Mouse (Mus musculus) midbrain, embryonic 16.5 days (tissue): ENCODE measurements around the gene Fam189a1. TPM values are rescaled to one million over a fixed set of nuclear protein-coding genes. Genes with fewer than 3 reads are reported as not detected.
A peak's percentile ranks its signal among the peaks of the same experiment; 100 is the strongest.

Experiments used
- ATAC-seq: fragments of 200-750 bp; cut with Nextera tagmentation; 2 replicates; pipeline ENCODE4 v1.8.0; 2017; ENCODE audit warnings: moderate TSS enrichment
- H3K27ac ChIP-seq: fragments of 300-500 bp; sonication (generic); 2 replicates; pipeline ENCODE4 v1.5.1; 2014; ENCODE audit warnings: mild to moderate bottlenecking, low read length, mixed read lengths
- H3K27me3 ChIP-seq: fragments of 300-500 bp; sonication (generic); 2 replicates; pipeline ENCODE4 v1.6.1; 2014; ENCODE audit warnings: low read depth, low read length, mixed read lengths; ENCODE audit not compliant: control insufficient read depth, insufficient read depth
- H3K36me3 ChIP-seq: fragments of 300-500 bp; sonication (generic); 2 replicates; pipeline ENCODE4 v1.6.1; 2014; ENCODE audit warnings: mild to moderate bottlenecking, low read length, moderate library complexity, mixed read lengths; ENCODE audit not compliant: control insufficient read depth, insufficient read depth
- H3K4me1 ChIP-seq: fragments of 300-500 bp; sonication (generic); 2 replicates; pipeline ENCODE4 v1.6.1; 2014; ENCODE audit warnings: mild to moderate bottlenecking, low read length, mixed read lengths; ENCODE audit not compliant: control insufficient read depth, insufficient read depth
- H3K4me2 ChIP-seq: fragments of 300-500 bp; sonication (generic); 2 replicates; pipeline ENCODE4 v1.6.1; 2014; ENCODE audit warnings: mild to moderate bottlenecking, low read length, mixed read lengths
- H3K4me3 ChIP-seq: fragments of 300-500 bp; sonication (generic); 2 replicates; pipeline ENCODE4 v1.5.1; 2014; ENCODE audit warnings: low read depth, mild to moderate bottlenecking, low read length, moderate library complexity, mixed read lengths
- H3K9ac ChIP-seq: fragments of 300-500 bp; sonication (generic); 2 replicates; pipeline ENCODE4 v1.6.1; 2014; ENCODE audit warnings: low read depth, low read length, mixed read lengths
- H3K9me3 ChIP-seq: fragments of 300-500 bp; sonication (generic); replicated peaks from 2 replicates; pipeline ENCODE4 v1.6.1; 2014; ENCODE audit warnings: mild to moderate bottlenecking, low read length, mixed read lengths; ENCODE audit not compliant: control insufficient read depth, poor library complexity, severe bottlenecking
- WGBS: fragments of 180-500 bp; shearing (Covaris S2); extraction: QIAGEN DNeasy Blood & Tissue Kit; methylation state at CpG from one replicate; pipeline ENCODE4 v1.1.7; 2014; 5-methylcytosine and 5-hydroxymethylcytosine counted together
- polyA plus RNA-seq: library from polyadenylated mRNA; unstranded; fragments of >200 nt; fragmentation: Nextera tagmentation; extraction: Ambion mirVana; gene quantifications from 2 replicates; pipeline ENCODE4 v1.2.1, GENCODE M21; 2015

Gene Fam189a1
- polyA plus RNA-seq, 1 experiment from 2014 or later = 7.6 TPM

DNA sequence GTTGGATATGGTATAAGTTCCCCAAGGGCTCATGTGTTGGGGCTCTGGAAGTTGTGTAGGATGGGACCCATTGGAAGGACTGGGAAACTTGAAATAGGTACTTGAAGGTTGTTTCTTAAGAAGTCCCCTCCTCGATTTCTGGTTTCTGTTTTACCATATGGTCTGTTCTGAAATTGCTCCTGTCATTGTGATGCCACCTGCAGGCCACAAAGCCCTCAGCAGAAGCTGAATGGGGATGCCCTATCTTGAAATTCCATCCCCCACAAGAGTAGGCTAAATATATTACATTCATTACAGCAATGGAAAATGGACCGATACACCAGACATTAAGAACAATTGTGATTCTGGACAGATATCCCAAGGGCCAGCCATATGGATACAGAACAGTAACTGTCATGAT lies 246.2 kb downstream of the Fam189a1 start:
- H3K9me3 ChIP-seq = no peaks in the 10 kb centered on the region
- H3K4me3 ChIP-seq = no peak overlapping the region
- no peak overlapping the region for H3K9ac ChIP-seq
- no peak for ATAC-seq
- H3K27ac ChIP-seq = no peak overlapping the region
- H3K27me3 ChIP-seq = no peaks in the 10 kb centered on the region
- WGBS = 91% methylated on average over 2 of the region's 2 CpGs
- no peaks in the 10 kb centered on the region for H3K36me3 ChIP-seq
- no peak overlapping the region for H3K4me2 ChIP-seq
- H3K4me1 ChIP-seq = peaks cover 2% of the 10 kb centered on the region; the same call in 1 of the 2 replicates

DNA sequence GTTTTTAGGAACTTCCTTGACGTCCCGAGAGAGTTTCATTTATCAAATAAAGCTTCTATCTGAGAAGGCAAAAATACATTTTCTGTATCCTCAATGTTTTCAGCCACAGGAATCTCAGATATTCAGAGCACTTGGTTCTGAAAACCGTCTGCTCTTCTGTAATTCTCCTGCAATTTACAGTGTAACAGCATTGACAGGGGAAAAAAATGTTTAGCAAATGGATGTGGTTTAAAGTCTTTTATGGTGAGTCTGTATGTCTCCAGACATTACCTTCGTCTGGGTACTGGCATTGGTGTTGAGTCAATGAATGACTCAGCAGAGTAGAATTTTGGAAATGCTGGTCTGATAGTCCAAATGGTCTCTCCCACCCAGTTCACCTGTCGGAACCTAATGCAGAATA lies 249.4 kb downstream of the Fam189a1 start:
- Histone ChIP-seq H3K27me3 (no peaks in the 10 kb centered on the region), H3K9me3 (no peaks in the 10 kb centered on the region), H3K9ac (no peak overlapping the region), H3K4me1 (no peaks in the 10 kb centered on the region), H3K4me2 (no peak overlapping the region), H3K36me3 (no peaks in the 10 kb centered on the region), H3K4me3 (no peak overlapping the region), H3K27ac (no peak overlapping the region)
- no peak for ATAC-seq
- 82% methylated on average over 5 of the region's 5 CpGs for WGBS

DNA sequence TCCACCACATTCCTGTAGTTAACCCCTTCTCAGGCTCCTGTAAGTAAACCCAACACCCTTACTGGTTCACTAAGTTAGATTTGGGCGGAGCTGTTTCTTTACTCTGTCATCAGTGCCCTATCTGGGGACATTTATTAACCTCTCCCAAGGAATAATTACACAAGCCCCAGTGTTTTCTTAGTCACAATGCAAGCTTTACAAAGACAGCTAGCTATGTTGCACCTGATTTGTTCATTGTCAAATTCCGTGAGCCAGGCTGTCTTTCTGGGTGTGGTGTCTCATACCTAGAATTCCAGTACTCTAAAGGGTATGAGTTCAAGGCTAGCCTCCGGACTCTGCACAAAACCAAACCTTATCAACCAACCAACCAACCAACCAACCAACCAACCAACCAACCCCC lies 250.9 kb downstream of the Fam189a1 start:
- Histone ChIP-seq H3K27me3 (no peaks in the 10 kb centered on the region), H3K36me3 (no peaks in the 10 kb centered on the region), H3K4me1 (no peaks in the 10 kb centered on the region), H3K9ac (no peak overlapping the region), H3K27ac (no peak overlapping the region), H3K4me3 (no peak overlapping the region), H3K9me3 (no peaks in the 10 kb centered on the region), H3K4me2 (no peak overlapping the region)
- no peak for ATAC-seq
- WGBS = 92% methylated on average over 3 of the region's 3 CpGs

DNA sequence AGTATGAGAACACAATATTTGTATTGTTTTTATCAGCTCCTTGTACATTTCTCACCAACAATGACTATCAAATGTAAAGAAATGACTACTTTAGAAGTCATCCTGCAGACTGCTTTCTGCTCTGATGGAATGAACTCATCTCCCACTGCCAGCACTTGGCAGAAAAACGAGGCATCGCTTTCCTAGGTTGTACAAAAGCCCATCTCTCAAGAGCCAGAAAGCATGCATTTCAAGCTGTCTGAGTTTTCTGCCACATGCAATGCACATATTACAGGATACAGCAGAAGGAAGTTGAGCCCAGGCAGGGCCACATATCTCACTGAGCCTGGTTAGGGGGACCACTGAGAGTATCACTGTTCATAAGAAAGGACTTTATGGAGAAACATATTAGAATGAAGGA lies 256.1 kb downstream of the Fam189a1 start:
- WGBS = 87% methylated on average over 2 of the region's 2 CpGs
- Histone ChIP-seq H3K9ac (no peak overlapping the region), H3K27me3 (no peaks in the 10 kb centered on the region), H3K36me3 (no peaks in the 10 kb centered on the region), H3K9me3 (no peaks in the 10 kb centered on the region), H3K4me3 (no peak overlapping the region), H3K4me1 (peaks cover 3% of the 10 kb centered on the region; the same call in 1 of the 2 replicates), H3K4me2 (no peak overlapping the region), H3K27ac (no peak overlapping the region)
- ATAC-seq = no peak

DNA sequence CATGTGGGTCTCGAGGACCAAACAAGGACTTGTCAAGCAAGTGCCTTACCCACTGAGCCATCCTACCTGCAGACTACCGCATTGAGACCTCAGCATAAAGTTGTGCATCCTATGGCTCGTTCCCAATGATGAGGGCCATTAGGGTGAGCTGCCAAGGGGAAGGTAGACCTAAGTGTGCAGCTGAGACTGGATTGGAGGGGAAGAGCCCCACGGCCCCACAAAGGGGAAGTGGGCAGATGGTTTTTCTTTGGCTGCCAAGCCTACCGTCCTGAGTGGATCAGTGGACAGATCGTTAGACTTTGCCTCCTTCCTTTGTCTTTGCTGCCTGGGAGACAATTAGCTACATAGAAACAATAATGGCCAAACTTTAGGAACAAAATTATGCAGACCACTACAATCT lies 259.8 kb downstream of the Fam189a1 start:
- no peak for ATAC-seq
- Histone ChIP-seq H3K4me1 (peaks cover 3% of the 10 kb centered on the region; the same call in 1 of the 2 replicates), H3K4me3 (no peak overlapping the region), H3K36me3 (no peaks in the 10 kb centered on the region), H3K4me2 (no peak overlapping the region), H3K27ac (no peak overlapping the region), H3K9me3 (no peaks in the 10 kb centered on the region), H3K9ac (no peak overlapping the region), H3K27me3 (no peaks in the 10 kb centered on the region)
- WGBS = 78% methylated on average over 6 of the region's 6 CpGs

DNA sequence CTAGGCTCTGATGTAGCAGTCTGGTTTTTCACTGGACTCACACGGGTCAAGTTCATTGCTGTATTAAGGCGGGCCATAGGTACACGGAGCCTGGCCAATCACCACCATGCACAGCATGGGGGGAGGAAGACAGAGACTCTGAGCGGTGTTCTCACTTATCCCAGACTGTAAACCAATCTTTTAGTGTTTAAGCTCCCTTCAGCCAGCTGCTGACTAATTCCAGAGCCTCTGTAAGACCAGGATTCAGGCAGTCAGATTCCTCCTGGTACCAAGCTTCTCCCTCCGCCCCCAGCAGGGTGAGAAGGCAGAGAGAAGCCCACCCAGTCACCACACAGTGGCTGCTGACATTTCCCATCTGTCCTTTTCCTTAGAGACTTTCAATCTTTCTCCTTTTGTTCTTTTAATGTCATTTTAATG lies 260.7 kb downstream of the Fam189a1 start:
- ATAC-seq = peak; percentile 43; the same call in 1 of the 2 replicates
- Histone ChIP-seq H3K4me3 (no peak overlapping the region), H3K27ac (peak overlapping the region; percentile 29; the same call in 1 of the 2 replicates), H3K9me3 (no peaks in the 10 kb centered on the region), H3K4me2 (no peak overlapping the region), H3K36me3 (no peaks in the 10 kb centered on the region), H3K9ac (no peak overlapping the region), H3K27me3 (no peaks in the 10 kb centered on the region), H3K4me1 (peaks cover 3% of the 10 kb centered on the region; the same call in 1 of the 2 replicates)
- WGBS = 51% methylated on average over 5 of the region's 5 CpGs

DNA sequence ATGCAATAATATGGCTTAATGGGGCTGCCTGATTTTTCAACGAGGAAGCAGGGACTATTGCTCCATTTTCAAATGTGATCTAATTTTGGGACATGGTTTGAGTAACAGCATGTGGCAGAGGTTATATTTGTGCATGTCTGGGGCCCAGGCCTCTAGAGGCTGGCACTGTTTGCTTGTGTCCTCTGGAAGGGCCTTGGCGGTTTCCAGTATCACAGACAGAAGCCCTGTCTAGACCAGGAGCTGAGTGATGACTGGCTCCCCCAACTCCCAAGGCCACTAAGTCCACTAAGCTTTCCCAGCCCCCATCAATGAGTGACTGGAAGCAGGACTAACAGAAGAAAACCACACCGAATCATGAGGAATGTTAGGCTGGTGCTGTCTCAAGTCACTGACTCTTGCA lies 265.2 kb downstream of the Fam189a1 start:
- H3K27me3 ChIP-seq = no peaks in the 10 kb centered on the region
- H3K4me1 ChIP-seq = peaks cover 3% of the 10 kb centered on the region; the same call in 1 of the 2 replicates
- H3K4me2 ChIP-seq = no peak overlapping the region
- no peak overlapping the region for H3K9ac ChIP-seq
- 81% methylated on average over 3 of the region's 3 CpGs for WGBS
- ATAC-seq = no peak
- no peaks in the 10 kb centered on the region for H3K9me3 ChIP-seq
- no peak overlapping the region for H3K27ac ChIP-seq
- no peak overlapping the region for H3K4me3 ChIP-seq
- H3K36me3 ChIP-seq = no peaks in the 10 kb centered on the region

DNA sequence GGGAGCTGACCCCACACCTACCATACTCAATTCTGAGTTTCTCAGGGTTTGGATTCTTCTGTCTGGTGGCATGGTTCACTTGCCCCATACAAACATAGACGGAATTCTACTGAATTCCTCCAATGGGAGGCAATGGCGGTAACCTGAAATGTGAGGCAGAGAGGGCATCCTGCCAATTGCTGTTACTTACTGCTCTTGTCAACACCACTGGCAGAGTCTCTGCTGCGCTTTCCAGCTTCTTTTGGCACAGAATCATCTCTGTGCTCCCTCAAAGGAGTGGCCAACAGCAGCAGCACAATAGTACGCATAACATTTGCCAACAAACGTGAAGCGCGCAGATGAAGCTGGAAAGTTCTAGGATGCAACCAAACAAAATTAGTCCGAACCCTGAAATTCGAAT lies 266.5 kb downstream of the Fam189a1 start:
- ATAC-seq = no peak

DNA sequence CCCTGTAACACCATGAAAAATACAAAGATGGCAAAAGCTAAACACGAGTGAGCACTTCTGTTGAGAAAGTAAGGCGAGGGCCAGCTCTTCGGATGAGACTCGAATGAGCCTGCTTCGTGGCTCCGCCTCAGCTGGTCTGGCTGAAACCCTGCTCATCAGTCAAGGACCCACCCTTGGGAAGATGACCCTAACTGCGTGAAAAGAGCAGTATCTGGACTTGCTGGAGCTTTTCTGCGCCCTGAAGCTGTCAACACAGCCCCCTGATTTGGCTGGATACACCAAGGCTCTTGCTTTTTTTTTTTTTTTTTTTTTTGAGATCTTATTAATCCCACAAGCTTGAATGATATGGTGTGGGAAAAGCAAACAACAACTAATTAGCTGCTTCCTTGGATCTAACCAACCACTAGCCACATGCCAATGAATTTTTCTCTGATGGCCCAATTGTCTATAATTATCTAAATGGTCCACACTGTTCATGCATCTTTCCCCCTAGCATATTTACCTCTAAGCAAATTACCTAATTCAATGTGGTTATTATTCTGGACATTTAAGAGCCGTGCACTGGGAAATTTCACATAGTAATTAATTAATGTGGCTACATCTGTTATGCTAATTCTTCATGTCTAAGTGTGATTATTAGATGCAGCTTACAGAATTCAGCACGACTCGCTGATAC lies 272.0 kb downstream of the Fam189a1 start:
- Histone ChIP-seq H3K4me2 (no peak overlapping the region), H3K9ac (no peak overlapping the region), H3K4me3 (no peak overlapping the region), H3K9me3 (no peaks in the 10 kb centered on the region), H3K36me3 (no peaks in the 10 kb centered on the region), H3K27me3 (no peaks in the 10 kb centered on the region), H3K27ac (no peak overlapping the region), H3K4me1 (peaks cover 3% of the 10 kb centered on the region; the same call in 1 of the 2 replicates)
- 65% methylated on average over 11 of the region's 11 CpGs for WGBS
- ATAC-seq = peak; percentile 45; the same call in 1 of the 2 replicates

More for the DNA sequence above, 266.5 kb downstream of the Fam189a1 start:
- no peaks in the 10 kb centered on the region for H3K27me3 ChIP-seq
- no peaks in the 10 kb centered on the region for H3K9me3 ChIP-seq
- no peaks in the 10 kb centered on the region for H3K36me3 ChIP-seq
- H3K9ac ChIP-seq = no peak overlapping the region
- no peak overlapping the region for H3K27ac ChIP-seq
- H3K4me2 ChIP-seq = no peak overlapping the region
- H3K4me1 ChIP-seq = peaks cover 3% of the 10 kb centered on the region; the same call in 1 of the 2 replicates
- WGBS = 73% methylated on average over 9 of the region's 9 CpGs
- H3K4me3 ChIP-seq = no peak overlapping the region
